Mouse (Mus musculus): ENCODE results near the gene Cdk14.

- TF ChIP-seq CTCF (IDR thresholded peaks at IDR 0.05; ENCODE audit: control insufficient read depth, insufficient read depth, insufficient replicate concordance, low read depth, low read length) (no peak), POLR2A (IDR thresholded peaks at IDR 0.05; ENCODE audit: control insufficient read depth, low read depth, low read length) (no peak)
Observed at GRCm38 (mm10) chr5:5005633-5006032, 414.5 kb downstream of the Cdk14 start.

Measured in testis, adult 2 months (tissue).